Mouse (Mus musculus) CD8-positive naive resting alpha-beta T cell, adult 2 months (primary cell): ENCODE measurements around the gene Hfm1.

Experiments
- DNase-seq, 2 experiments: peaks; one replicate each; pipeline ENCODE4 v3.0.0; 2022; ENCODE audit warnings: low read depth in 2 of 2, low spot score in 2 of 2

The Hfm1 gene

GRCm38 (mm10) chr5:106925488-106926368 is at the start of gene Hfm1:
Gene Hfm1, minus strand, starts transcription at chr5:106926321.
- DNase-seq = peak; percentile 3 to 12

- DNase-seq = no peak
These were observed 47.8 kb upstream of the Hfm1 start for GRCm38 (mm10) chr5:106973883-106974282.

GRCm38 (mm10) chr5:106967578-106967977 is 41.5 kb upstream of the Hfm1 start:
- DNase-seq = no peak

- DNase-seq = no peak
These were observed 40.3 kb upstream of the Hfm1 start for GRCm38 (mm10) chr5:106966443-106966842.

DNA sequence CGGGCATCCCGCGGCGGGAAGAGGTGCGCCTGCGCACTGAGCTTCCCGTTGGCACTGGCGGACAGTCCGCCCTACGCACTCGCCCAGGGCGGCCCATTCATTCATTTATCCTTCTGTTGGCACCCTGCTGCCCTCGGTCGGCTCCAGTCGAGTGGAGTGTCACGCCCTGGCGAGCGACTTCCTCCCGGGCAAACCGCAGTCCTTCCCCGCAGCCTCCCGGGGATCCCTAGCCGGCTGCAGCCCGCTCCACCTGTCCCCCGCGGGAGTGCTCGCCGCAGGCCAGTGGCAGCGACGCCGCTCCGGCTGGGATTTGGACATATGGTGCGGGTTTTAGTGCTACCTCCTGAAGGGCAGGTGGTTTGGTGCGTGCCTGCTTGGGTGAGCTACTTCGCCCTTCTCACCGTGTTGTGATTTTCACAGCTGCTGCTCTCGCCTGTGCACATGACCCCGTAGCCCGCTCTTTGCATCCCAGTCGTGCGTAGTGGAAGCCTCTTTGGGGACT is 38.4 kb upstream of the Hfm1 start:
- no peak for DNase-seq

DNA sequence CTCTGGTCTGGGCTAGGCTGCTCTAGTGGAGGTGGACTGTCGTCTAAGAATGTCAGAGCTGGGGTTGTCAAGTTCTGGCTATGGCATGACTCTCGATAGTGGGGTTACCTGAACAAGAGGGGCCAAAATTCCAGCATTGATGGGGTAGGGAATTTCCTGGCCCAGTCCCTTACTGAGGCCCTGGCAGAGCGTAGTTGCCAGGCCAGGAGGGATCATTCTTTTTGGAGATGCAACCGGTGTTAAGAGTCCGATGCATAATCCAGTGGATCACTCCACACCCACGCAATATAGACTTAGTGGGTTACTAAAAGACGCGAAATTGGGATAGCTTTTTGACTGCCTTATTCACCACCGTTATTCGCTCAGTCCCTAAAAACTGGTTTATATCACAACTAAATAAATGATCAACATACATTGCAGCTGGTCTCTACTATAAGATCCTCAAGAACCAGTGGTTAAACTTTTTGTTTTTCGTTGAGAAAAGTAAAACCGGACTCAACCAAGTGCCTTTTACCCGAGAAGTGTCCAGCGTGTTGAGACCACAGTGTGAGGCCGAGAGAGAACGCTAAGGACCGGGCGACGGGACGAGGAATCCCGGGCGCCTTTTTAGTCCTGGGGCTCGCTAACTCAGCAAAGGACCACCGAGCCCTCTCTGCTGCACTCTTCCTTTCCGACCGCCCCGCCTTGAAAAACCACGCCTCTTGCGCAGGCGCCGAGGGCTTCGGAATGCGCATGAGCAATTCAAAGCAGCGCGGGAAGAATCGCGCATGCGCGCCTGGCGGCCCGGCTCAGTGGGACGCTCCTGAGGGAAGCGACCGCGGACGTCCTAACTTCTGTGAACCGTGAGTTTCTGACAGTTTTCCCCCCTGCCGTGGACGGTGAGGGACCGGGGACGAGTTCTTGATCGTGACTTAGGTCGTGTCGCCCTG is 37.7 kb upstream of the Hfm1 start, which contains the start of gene Cdc7:
TSS of gene Cdc7 (plus strand) at position 739 of the 929 bp plus-strand sequence.
- DNase-seq = peak; percentile 87 to 94

- DNase-seq = no peak
These were observed 34.3 kb upstream of the Hfm1 start for GRCm38 (mm10) chr5:106960451-106960850.

GRCm38 (mm10) chr5:106959031-106959430 is 32.9 kb upstream of the Hfm1 start:
- DNase-seq = no peak

DNA sequence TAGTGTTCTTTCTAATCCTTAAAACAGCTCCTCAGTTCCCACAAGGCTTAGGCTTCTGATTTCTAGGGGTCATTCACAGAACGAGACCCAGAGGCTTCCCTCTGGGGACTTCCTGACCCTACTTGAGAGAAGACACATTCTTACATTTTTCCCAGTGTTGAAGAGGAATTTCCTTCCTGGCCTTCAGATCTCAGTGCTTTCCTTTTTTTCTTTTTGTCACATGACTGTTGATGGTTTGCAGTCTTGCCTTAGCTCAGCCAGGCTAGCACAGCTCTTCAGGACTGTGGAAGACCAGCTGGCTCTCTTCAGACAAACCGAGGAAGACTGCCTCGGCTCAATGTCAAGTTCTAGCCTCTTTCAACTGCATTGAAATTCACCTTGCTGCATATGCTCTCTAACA is 30.3 kb upstream of the Hfm1 start:
- DNase-seq = no peak

- DNase-seq = no peak
These were observed 22.6 kb upstream of the Hfm1 start for GRCm38 (mm10) chr5:106948683-106949082.

- no peak for DNase-seq
These were observed 20.2 kb upstream of the Hfm1 start for GRCm38 (mm10) chr5:106946342-106946741.

- no peak for DNase-seq
These were observed 1.9 kb upstream of the Hfm1 start for GRCm38 (mm10) chr5:106927996-106928395.

DNA sequence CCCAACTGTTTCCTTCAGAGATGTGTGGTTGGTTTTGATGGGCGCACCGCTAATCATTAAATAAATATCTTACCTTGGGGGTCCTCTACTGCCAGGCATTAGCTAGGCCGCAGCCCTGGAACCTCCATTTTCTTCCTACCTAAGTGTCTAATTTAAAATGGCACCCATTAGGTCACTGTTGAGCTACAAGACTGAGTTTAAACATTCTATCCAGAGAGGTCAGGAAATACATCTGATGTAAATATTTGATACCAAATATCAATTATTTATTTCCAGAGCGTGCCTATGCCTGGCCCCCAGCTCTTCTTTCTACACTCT is 207 bp upstream of the Hfm1 start:
- no peak for DNase-seq

GRCm38 (mm10) chr5:106919315-106919714 is 6.8 kb downstream of the Hfm1 start:
- DNase-seq = no peak

- no peak for DNase-seq
These were observed 29.2 kb downstream of the Hfm1 start for GRCm38 (mm10) chr5:106896879-106897278.

DNA sequence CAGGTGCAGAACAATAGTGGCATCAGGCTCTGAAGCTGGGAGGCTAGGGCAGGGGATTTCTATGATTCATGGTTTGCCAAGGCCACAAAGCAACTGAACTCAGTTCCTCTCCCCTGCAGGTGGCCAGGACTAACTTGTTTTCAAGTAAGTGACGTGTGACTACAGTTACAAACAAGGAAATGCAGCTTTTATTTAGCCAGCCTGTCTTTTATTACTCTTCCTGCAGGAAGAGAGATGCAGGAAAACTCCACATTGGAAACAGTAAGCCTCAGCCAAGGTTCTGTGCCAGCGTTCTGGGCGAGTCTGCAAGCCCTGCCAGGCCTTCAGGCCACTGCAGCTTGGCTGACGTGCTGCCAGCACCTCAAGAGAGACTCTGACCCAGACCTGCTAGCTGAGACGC is 34.3 kb downstream of the Hfm1 start:
- no peak for DNase-seq

DNA sequence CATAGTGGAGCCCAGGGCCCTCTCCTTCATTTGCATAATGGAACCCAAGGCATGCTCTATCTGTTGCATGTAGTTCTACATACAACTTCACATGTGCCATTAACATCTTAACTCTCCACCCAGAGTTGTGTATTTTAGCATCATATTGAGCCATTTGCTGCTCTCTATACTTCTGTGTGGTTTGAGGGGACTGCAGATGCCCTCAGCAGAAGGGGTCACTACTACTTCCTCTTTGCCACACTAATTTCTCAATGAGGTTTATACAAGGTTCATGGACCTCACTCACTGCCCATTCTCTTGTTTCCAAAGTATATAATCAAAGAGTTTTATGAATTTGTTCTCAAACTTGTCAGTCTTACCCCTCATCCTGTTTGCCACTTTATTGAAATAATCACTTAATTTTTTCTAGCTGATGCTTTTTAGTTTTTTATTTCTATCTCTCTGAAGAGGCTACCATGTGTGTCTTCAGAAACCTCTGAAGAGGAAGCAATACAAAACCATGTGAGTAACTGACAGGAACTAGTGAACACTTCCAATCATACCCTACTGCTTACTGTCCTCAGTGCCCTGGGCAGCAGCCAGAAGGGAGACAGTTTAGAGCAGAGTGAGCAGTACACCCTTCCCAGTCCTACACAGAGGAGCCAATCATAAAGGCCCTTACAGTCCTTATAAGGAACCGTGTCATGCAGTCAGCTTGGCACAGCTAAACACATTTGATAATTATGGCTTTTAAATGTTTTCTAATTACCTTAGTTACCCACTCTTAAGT is 38.6 kb downstream of the Hfm1 start:
- no peak for DNase-seq

- DNase-seq = no peak
These were observed 40.6 kb downstream of the Hfm1 start for GRCm38 (mm10) chr5:106885517-106885916.

- DNase-seq = no peak
These were observed 49.7 kb downstream of the Hfm1 start for GRCm38 (mm10) chr5:106876438-106876837.

- DNase-seq = peak; percentile 46 to 66
These were observed 65.7 kb downstream of the Hfm1 start for GRCm38 (mm10) chr5:106860415-106860814.

- DNase-seq = no peak
These were observed 72.8 kb downstream of the Hfm1 start for GRCm38 (mm10) chr5:106853284-106853683.
